Mouse (Mus musculus) heart, postnatal 0 days (tissue): ENCODE results near the gene Tmem132b. TPM values are rescaled to one million over a fixed set of nuclear protein-coding genes. Genes with fewer than 3 reads are reported as not detected.

Experiments used
- ATAC-seq: fragments of 200-750 bp; cut with Nextera tagmentation; 2 replicates; pipeline ENCODE4 v1.8.0; 2017; ENCODE audit warnings: low read depth, moderate number of reproducible peaks, moderate library complexity; ENCODE audit not compliant: insufficient read depth
- DNase-seq: peaks from one replicate; pipeline ENCODE4 v3.0.0-alpha.2; 2016; ENCODE audit warnings: low spot score
- H3K27ac ChIP-seq: fragments of 300-500 bp; sonication (generic); 2 replicates; pipeline ENCODE4 v1.5.1; 2014; ENCODE audit warnings: low read depth, mild to moderate bottlenecking
- H3K27me3 ChIP-seq: fragments of 300-500 bp; sonication (generic); 2 replicates; pipeline ENCODE4 v1.6.1; 2014; ENCODE audit warnings: low read length, mixed read lengths; ENCODE audit not compliant: control insufficient read depth, insufficient read depth
- H3K36me3 ChIP-seq: fragments of 300-500 bp; sonication (generic); replicated peaks from 2 replicates; pipeline ENCODE4 v1.6.1; 2014; ENCODE audit warnings: low read length, mixed read lengths; ENCODE audit not compliant: control insufficient read depth, insufficient read depth
- H3K4me1 ChIP-seq: fragments of 300-500 bp; sonication (generic); 2 replicates; pipeline ENCODE4 v1.6.1; 2014; ENCODE audit warnings: antibody characterized with exemption; ENCODE audit not compliant: control insufficient read depth, insufficient read depth
- H3K4me2 ChIP-seq: fragments of 300-500 bp; sonication (generic); 2 replicates; pipeline ENCODE4 v1.6.1; 2014; ENCODE audit warnings: low read depth, mild to moderate bottlenecking, low read length, moderate library complexity
- H3K4me3 ChIP-seq: fragments of 300-500 bp; sonication (generic); 2 replicates; pipeline ENCODE4 v1.5.1; 2014; ENCODE audit warnings: low read depth, low read length
- H3K9ac ChIP-seq: fragments of 300-500 bp; sonication (generic); replicated peaks from 2 replicates; pipeline ENCODE4 v1.6.1; 2014; ENCODE audit warnings: low read depth, low read length, mixed read lengths
- H3K9me3 ChIP-seq: fragments of 300-500 bp; sonication (generic); replicated peaks from 2 replicates; pipeline ENCODE4 v1.6.1; 2016; ENCODE audit warnings: low read length; ENCODE audit not compliant: control insufficient read depth
- CTCF ChIP-seq: IDR thresholded peaks from 2 replicates; pipeline ENCODE4 v1.5.1; 2016; ENCODE audit warnings: antibody characterized with exemption, control low read depth, low read depth
- EP300 ChIP-seq: IDR thresholded peaks from 2 replicates; pipeline ENCODE4 v1.6.1; 2016; ENCODE audit warnings: antibody characterized with exemption, low read depth
- WGBS: fragments of 180-500 bp; shearing (Covaris S2); extraction: QIAGEN DNeasy Blood & Tissue Kit; methylation state at CpG from one replicate; pipeline ENCODE4 v1.1.7; 2014; 5-methylcytosine and 5-hydroxymethylcytosine counted together
- polyA plus RNA-seq: library from polyadenylated mRNA; unstranded; fragments of >200 nt; fragmentation: Nextera tagmentation; extraction: Ambion mirVana; gene quantifications from 2 replicates; pipeline ENCODE4 v1.2.1, GENCODE M21; 2015
- total RNA-seq: library from RNA; depleted of rRNA; stranded (reverse); fragments of >200 nt; gene quantifications from 2 replicates; pipeline ENCODE4 v1.2.3, GENCODE M21; 2014; ENCODE audit warnings: low replicate concordance

Gene Tmem132b
- total and polyA plus RNA-seq, 2 experiments from 2014 or later, result 0.04 TPM; not detected in 1

DNA sequence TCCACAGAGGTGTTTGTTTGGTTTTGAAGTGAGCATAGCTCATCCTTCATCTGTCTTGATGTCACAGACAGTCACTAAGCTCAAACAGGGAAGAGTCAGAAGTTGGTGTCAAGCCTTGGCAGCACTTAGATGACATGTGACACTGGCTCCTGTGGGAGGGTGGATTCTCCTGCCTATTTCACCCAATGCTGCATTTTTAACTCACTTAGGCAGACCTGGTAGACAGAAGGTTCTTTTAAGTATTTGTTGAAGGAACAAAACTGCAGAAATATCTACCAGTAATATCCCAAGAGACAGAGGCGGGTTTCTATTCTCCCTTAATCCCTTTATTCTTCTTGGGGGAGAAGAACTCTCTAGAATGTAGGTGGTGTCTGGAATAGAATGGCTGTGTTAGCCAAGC, 226.9 kb downstream of the Tmem132b start:
- TF ChIP-seq CTCF (no peak), EP300 (no peak)
- no peak for DNase-seq
- H3K36me3 ChIP-seq, result no peaks in the 10 kb centered on the region
- 61% methylated on average over 1 of the region's 1 CpGs for WGBS
- H3K4me2 ChIP-seq, result no peak overlapping the region
- no peak overlapping the region for H3K27ac ChIP-seq
- H3K9ac ChIP-seq, result no peak overlapping the region
- H3K27me3 ChIP-seq, result no peaks in the 10 kb centered on the region
- H3K4me3 ChIP-seq, result no peak overlapping the region
- no peaks in the 10 kb centered on the region for H3K4me1 ChIP-seq
- ATAC-seq, result no peak
- H3K9me3 ChIP-seq, result 0 out of 2 replicates have a peak, but pooled peaks cover 15% of the 10 kb centered on the region

DNA sequence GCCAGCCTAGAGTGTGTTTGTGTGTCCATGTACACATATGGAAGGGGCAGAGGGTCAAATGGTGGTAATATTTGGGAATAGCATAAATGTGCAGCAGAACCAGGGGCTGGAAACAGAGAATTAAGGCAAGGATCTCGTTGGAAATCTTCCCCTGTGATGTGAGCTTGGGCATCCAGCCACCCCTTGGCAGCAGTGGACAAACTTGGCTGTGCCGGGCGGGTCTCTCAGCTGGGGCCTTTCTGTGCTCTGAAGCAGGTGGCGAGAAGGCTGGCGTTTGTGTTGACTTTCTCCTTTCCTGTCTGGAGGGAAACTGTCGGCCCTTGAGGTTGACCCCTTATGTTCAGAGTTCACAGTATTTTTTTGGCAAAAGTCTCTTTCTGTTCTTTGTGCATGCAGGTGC, 235.4 kb downstream of the Tmem132b start:
- Histone ChIP-seq H3K4me2 (no peak overlapping the region), H3K27me3 (no peaks in the 10 kb centered on the region), H3K4me3 (no peak overlapping the region), H3K27ac (no peak overlapping the region), H3K9ac (no peak overlapping the region), H3K4me1 (no peaks in the 10 kb centered on the region), H3K9me3 (0 out of 2 replicates have a peak, but pooled peaks cover 12% of the 10 kb centered on the region), H3K36me3 (no peaks in the 10 kb centered on the region)
- TF ChIP-seq CTCF (no peak), EP300 (no peak)
- ATAC-seq, result no peak
- WGBS, result 70% methylated on average over 6 of the region's 6 CpGs
- DNase-seq, result no peak

- TF ChIP-seq EP300 (no peak), CTCF (no peak)
- no peaks in the 10 kb centered on the region for H3K4me1 ChIP-seq
- no peak for ATAC-seq
- 27% methylated on average over 1 of the region's 1 CpGs for WGBS
- H3K36me3 ChIP-seq, result no peaks in the 10 kb centered on the region
- no peak overlapping the region for H3K27ac ChIP-seq
- no peaks in the 10 kb centered on the region for H3K27me3 ChIP-seq
- no peak overlapping the region for H3K9ac ChIP-seq
- H3K4me3 ChIP-seq, result no peak overlapping the region
- no peak for DNase-seq
- H3K9me3 ChIP-seq, result 0 out of 2 replicates have a peak, but pooled peaks cover 10% of the 10 kb centered on the region
- no peak overlapping the region for H3K4me2 ChIP-seq
Measured at GRCm38 (mm10) chr5:125767950-125768349, 236.4 kb downstream of the Tmem132b start.

- TF ChIP-seq EP300, result no peak
- TF ChIP-seq CTCF, result no peak
Measured at GRCm38 (mm10) chr5:125772238-125772637, 240.7 kb downstream of the Tmem132b start.

DNA sequence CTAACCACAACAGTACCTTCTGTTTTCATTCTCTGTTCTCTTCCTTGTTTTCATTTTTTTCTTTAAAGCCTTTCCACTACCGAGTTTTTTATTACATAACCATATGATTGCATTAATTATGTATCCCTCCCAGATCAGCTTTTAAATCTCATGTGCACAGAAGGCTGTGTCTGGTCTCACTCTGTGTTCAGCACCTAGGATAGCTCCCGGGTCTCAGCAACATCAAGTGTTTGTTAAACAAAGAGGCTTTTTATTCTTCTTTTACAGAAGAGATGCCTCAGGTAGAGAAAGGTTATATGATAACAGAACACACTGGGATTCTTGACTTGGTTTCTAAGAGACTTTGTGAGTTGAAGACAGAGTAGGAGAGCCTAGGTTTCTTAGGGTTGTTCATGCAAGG, 241.2 kb downstream of the Tmem132b start:
- WGBS, result 33% methylated on average over 2 of the region's 2 CpGs
- Histone ChIP-seq H3K27ac (no peak overlapping the region), H3K27me3 (no peaks in the 10 kb centered on the region), H3K36me3 (no peaks in the 10 kb centered on the region), H3K9me3 (peaks cover 16% of the 10 kb centered on the region; the same call in 1 of the 2 replicates), H3K9ac (no peak overlapping the region), H3K4me3 (no peak overlapping the region), H3K4me1 (no peaks in the 10 kb centered on the region), H3K4me2 (no peak overlapping the region)
- DNase-seq (no peak), ATAC-seq (no peak)
- TF ChIP-seq EP300 (no peak), CTCF (no peak)

More at GRCm38 (mm10) chr5:125772238-125772637, 240.7 kb downstream of the Tmem132b start:
- no peak overlapping the region for H3K4me3 ChIP-seq
- H3K4me2 ChIP-seq, result no peak overlapping the region
- H3K27ac ChIP-seq, result no peak overlapping the region
- no peak for ATAC-seq
- H3K27me3 ChIP-seq, result no peaks in the 10 kb centered on the region
- peaks cover 16% of the 10 kb centered on the region; the same call in 1 of the 2 replicates for H3K9me3 ChIP-seq
- 76% methylated on average over 4 of the region's 4 CpGs for WGBS
- no peak for DNase-seq
- no peaks in the 10 kb centered on the region for H3K4me1 ChIP-seq
- no peaks in the 10 kb centered on the region for H3K36me3 ChIP-seq
- H3K9ac ChIP-seq, result no peak overlapping the region

DNA sequence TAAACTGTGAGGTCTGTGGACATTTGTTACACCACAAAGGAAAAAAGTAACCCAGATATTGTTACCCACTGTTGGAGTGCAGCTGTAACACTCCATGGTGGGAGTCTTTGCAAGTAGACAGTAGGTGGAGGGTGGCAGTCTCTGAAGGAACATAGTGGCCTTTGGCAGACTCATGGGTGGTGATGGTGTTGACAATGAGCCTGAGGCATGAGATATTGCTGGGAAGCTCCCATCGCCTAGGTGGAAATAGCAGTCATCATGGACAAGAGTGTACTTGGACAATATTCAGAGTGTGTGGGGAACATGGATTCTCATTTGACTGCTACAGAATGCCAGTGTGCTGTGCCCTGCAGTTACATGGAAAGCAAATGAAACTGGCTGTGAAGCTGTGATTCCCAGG, 248.8 kb downstream of the Tmem132b start:
- Histone ChIP-seq H3K9me3 (peaks cover 45% of the 10 kb centered on the region), H3K4me1 (no peaks in the 10 kb centered on the region), H3K4me2 (no peak overlapping the region), H3K36me3 (no peaks in the 10 kb centered on the region), H3K27me3 (no peaks in the 10 kb centered on the region), H3K27ac (no peak overlapping the region), H3K4me3 (no peak overlapping the region), H3K9ac (no peak overlapping the region)
- DNase-seq (no peak), ATAC-seq (no peak)
- WGBS, result 77% methylated on average over 1 of the region's 1 CpGs
- TF ChIP-seq CTCF (no peak), EP300 (no peak)
